Mouse (Mus musculus) neural tube, embryonic 14.5 days (tissue): ENCODE results near the gene Dazap1. TPM values are rescaled to one million over a fixed set of nuclear protein-coding genes. Genes with fewer than 3 reads are reported as not detected.

Experiments used
- ATAC-seq: fragments of 200-750 bp; cut with Nextera tagmentation; 2 replicates; pipeline ENCODE4 v1.8.0; 2017; ENCODE audit warnings: low read depth, mild to moderate bottlenecking, moderate TSS enrichment, moderate library complexity
- H3K27ac ChIP-seq: fragments of 300-500 bp; sonication (generic); 2 replicates; pipeline ENCODE4 v1.5.1; 2014; ENCODE audit warnings: low read depth, mild to moderate bottlenecking, control low read depth, low read length, moderate library complexity, mixed read lengths
- H3K27me3 ChIP-seq: fragments of 300-500 bp; sonication (generic); 2 replicates; pipeline ENCODE4 v1.6.1; 2014; ENCODE audit warnings: low read length; ENCODE audit not compliant: control insufficient read depth, insufficient read depth
- H3K36me3 ChIP-seq: fragments of 300-500 bp; sonication (generic); 2 replicates; pipeline ENCODE4 v1.6.1; 2014; ENCODE audit warnings: low read length, mixed read lengths; ENCODE audit not compliant: control insufficient read depth, insufficient read depth
- H3K4me1 ChIP-seq: fragments of 300-500 bp; sonication (generic); 2 replicates; pipeline ENCODE4 v1.6.1; 2014; ENCODE audit warnings: low read length; ENCODE audit not compliant: control insufficient read depth, insufficient read depth
- H3K4me2 ChIP-seq: fragments of 300-500 bp; sonication (generic); 2 replicates; pipeline ENCODE4 v1.6.1; 2014; ENCODE audit warnings: mild to moderate bottlenecking, low read depth, low read length, control low read depth
- H3K4me3 ChIP-seq: fragments of 300-500 bp; sonication (generic); 2 replicates; pipeline ENCODE4 v1.5.1; 2014; ENCODE audit warnings: low read depth, low read length, control low read depth, mixed read lengths
- H3K9ac ChIP-seq: fragments of 300-500 bp; sonication (generic); replicated peaks from 2 replicates; pipeline ENCODE4 v1.6.1; 2014; ENCODE audit warnings: low read depth, mild to moderate bottlenecking, control low read depth, low read length, mixed read lengths
- H3K9me3 ChIP-seq: fragments of 300-500 bp; sonication (generic); 2 replicates; pipeline ENCODE4 v1.6.1; 2016; ENCODE audit warnings: low read length; ENCODE audit not compliant: control insufficient read depth
- WGBS: fragments of 180-500 bp; shearing (Covaris S2); extraction: QIAGEN DNeasy Blood & Tissue Kit; methylation state at CpG from one replicate; pipeline ENCODE4 v1.1.7; 2014; 5-methylcytosine and 5-hydroxymethylcytosine counted together
- polyA plus RNA-seq: library from polyadenylated mRNA; unstranded; fragments of >200 nt; fragmentation: Nextera tagmentation; extraction: Ambion mirVana; gene quantifications from 2 replicates; pipeline ENCODE4 v1.2.1, GENCODE M21; 2014

The Dazap1 gene
- polyA plus RNA-seq, 1 experiment from 2014 or later: 39.8 TPM

GRCm38 (mm10) chr10:80254331-80255297, 6.7 kb upstream of the Dazap1 start:
- no peak for ATAC-seq
- H3K9ac ChIP-seq: no peak overlapping the region
- H3K27ac ChIP-seq: no peak overlapping the region
- peaks cover 47% of the 10 kb centered on the region for H3K36me3 ChIP-seq
- WGBS: 98% methylated on average over 26 of the region's 26 CpGs
- H3K27me3 ChIP-seq: no peaks in the 10 kb centered on the region
- no peak overlapping the region for H3K4me2 ChIP-seq
- no peak overlapping the region for H3K4me3 ChIP-seq
- H3K4me1 ChIP-seq: peaks cover 12% of the 10 kb centered on the region
- H3K9me3 ChIP-seq: no peaks in the 10 kb centered on the region

- WGBS: 87% methylated on average over 5 of the region's 5 CpGs
- peaks cover 47% of the 10 kb centered on the region for H3K36me3 ChIP-seq
- H3K27me3 ChIP-seq: no peaks in the 10 kb centered on the region
- H3K4me1 ChIP-seq: peaks cover 13% of the 10 kb centered on the region
- no peak for ATAC-seq
- no peak overlapping the region for H3K4me2 ChIP-seq
- H3K9me3 ChIP-seq: no peaks in the 10 kb centered on the region
- no peak overlapping the region for H3K9ac ChIP-seq
- H3K4me3 ChIP-seq: no peak overlapping the region
- no peak overlapping the region for H3K27ac ChIP-seq
Observed at GRCm38 (mm10) chr10:80255881-80256535, 5.3 kb upstream of the Dazap1 start.

GRCm38 (mm10) chr10:80257936-80258335, 3.4 kb upstream of the Dazap1 start:
- Histone ChIP-seq H3K4me3 (no peak overlapping the region), H3K9ac (0 out of 2 replicates have a peak overlapping the region, but pooled peaks have one; percentile 11), H3K9me3 (no peaks in the 10 kb centered on the region), H3K27ac (no peak overlapping the region), H3K4me1 (peaks cover 15% of the 10 kb centered on the region), H3K4me2 (no peak overlapping the region), H3K27me3 (no peaks in the 10 kb centered on the region), H3K36me3 (peaks cover 47% of the 10 kb centered on the region)
- WGBS: 86% methylated on average over 2 of the region's 2 CpGs
- ATAC-seq: no peak

- Histone ChIP-seq H3K36me3 (peaks cover 43% of the 10 kb centered on the region), H3K4me3 (no peak overlapping the region), H3K27me3 (no peaks in the 10 kb centered on the region), H3K27ac (no peak overlapping the region), H3K9ac (no peak overlapping the region), H3K9me3 (no peaks in the 10 kb centered on the region), H3K4me1 (peaks cover 15% of the 10 kb centered on the region), H3K4me2 (0 out of 2 replicates have a peak overlapping the region, but pooled peaks have one; percentile 78)
- whole genome bisulfite sequencing: 91% methylated on average over 14 of the region's 14 CpGs
- no peak for ATAC-seq
Observed at GRCm38 (mm10) chr10:80258752-80259462, 2.4 kb upstream of the Dazap1 start.

- H3K9me3 ChIP-seq: no peaks in the 10 kb centered on the region
- no peak overlapping the region for H3K9ac ChIP-seq
- peaks cover 15% of the 10 kb centered on the region for H3K4me1 ChIP-seq
- no peak overlapping the region for H3K4me3 ChIP-seq
- H3K4me2 ChIP-seq: peak overlapping the region; percentile 78; the same call in 1 of the 2 replicates
- no peak overlapping the region for H3K27ac ChIP-seq
- H3K27me3 ChIP-seq: no peaks in the 10 kb centered on the region
- 72% methylated on average over 6 of the region's 6 CpGs for WGBS
- H3K36me3 ChIP-seq: peaks cover 38% of the 10 kb centered on the region
- ATAC-seq: no peak
Observed at GRCm38 (mm10) chr10:80259463-80259805, 1.9 kb upstream of the Dazap1 start.

GRCm38 (mm10) chr10:80259861-80260641, 1.2 kb upstream of the Dazap1 start:
- 5% methylated on average over 19 of the region's 19 CpGs for WGBS
- H3K27ac ChIP-seq: peak overlapping the region; percentile 85
- no peaks in the 10 kb centered on the region for H3K9me3 ChIP-seq
- H3K4me3 ChIP-seq: peak overlapping the region; percentile 39
- no peaks in the 10 kb centered on the region for H3K27me3 ChIP-seq
- ATAC-seq: no peak
- peaks cover 34% of the 10 kb centered on the region for H3K36me3 ChIP-seq
- H3K4me2 ChIP-seq: peak overlapping the region; percentile 78
- H3K9ac ChIP-seq: peak overlapping the region; percentile 70
- H3K4me1 ChIP-seq: peaks cover 15% of the 10 kb centered on the region

GRCm38 (mm10) chr10:80261585-80261968, 291 bp downstream of the Dazap1 start:
- peaks cover 26% of the 10 kb centered on the region for H3K4me1 ChIP-seq
- peak; percentile 36 for ATAC-seq
- no peaks in the 10 kb centered on the region for H3K9me3 ChIP-seq
- peak overlapping the region; percentile 39 for H3K4me3 ChIP-seq
- H3K27ac ChIP-seq: peak overlapping the region; percentile 85
- H3K27me3 ChIP-seq: no peaks in the 10 kb centered on the region
- peaks cover 20% of the 10 kb centered on the region for H3K36me3 ChIP-seq
- H3K9ac ChIP-seq: peak overlapping the region; percentile 42
- WGBS: 1% methylated on average over 14 of the region's 14 CpGs
- peak overlapping the region; percentile 78 for H3K4me2 ChIP-seq

- peak overlapping the region; percentile 78 for H3K4me2 ChIP-seq
- ATAC-seq: no peak
- peaks cover 32% of the 10 kb centered on the region for H3K4me1 ChIP-seq
- H3K27ac ChIP-seq: no peak overlapping the region
- peaks cover 14% of the 10 kb centered on the region for H3K36me3 ChIP-seq
- no peaks in the 10 kb centered on the region for H3K27me3 ChIP-seq
- H3K9me3 ChIP-seq: no peaks in the 10 kb centered on the region
- H3K9ac ChIP-seq: no peak overlapping the region
- no peak overlapping the region for H3K4me3 ChIP-seq
- WGBS: 73% methylated on average over 12 of the region's 12 CpGs
Observed at GRCm38 (mm10) chr10:80262169-80262568, 883 bp downstream of the Dazap1 start.
